Mouse (Mus musculus) embryonic fibroblast, embryonic 13.5 days (primary cell): ENCODE measurements at regions not wholly inside any gene's neighbourhood (a gene's known extent, or its start where the extent isn't known, plus 50 kb on each side); places are given as distances from the start of the nearest gene placed in this dataset.
A peak's percentile ranks its signal among the peaks of the same experiment; 100 is the strongest.

Experiments
- H3K27ac ChIP-seq: 2 replicates; pipeline ENCODE4 v1.5.1; 2012; ENCODE audit warnings: low read length, control low read depth, inconsistent platforms; ENCODE audit not compliant: insufficient read depth
- H3K4me1 ChIP-seq: 2 replicates; pipeline ENCODE4 v1.6.1; 2011; ENCODE audit warnings: low read length; ENCODE audit not compliant: control insufficient read depth, insufficient read depth
- H3K4me3 ChIP-seq: 2 replicates; pipeline ENCODE4 v1.5.1; 2011; ENCODE audit warnings: mild to moderate bottlenecking, control low read depth, low read length; ENCODE audit not compliant: insufficient read depth
- CTCF ChIP-seq: IDR thresholded peaks from 2 replicates; pipeline ENCODE4 v1.5.1; 2011; ENCODE audit warnings: mild to moderate bottlenecking, control low read depth, low read length, moderate library complexity, borderline replicate concordance; ENCODE audit not compliant: insufficient read depth
- POLR2A ChIP-seq: IDR thresholded peaks from 2 replicates; pipeline ENCODE4 v1.6.1; 2011; ENCODE audit warnings: low read depth, mild to moderate bottlenecking, control low read depth, low read length, moderate library complexity

DNA sequence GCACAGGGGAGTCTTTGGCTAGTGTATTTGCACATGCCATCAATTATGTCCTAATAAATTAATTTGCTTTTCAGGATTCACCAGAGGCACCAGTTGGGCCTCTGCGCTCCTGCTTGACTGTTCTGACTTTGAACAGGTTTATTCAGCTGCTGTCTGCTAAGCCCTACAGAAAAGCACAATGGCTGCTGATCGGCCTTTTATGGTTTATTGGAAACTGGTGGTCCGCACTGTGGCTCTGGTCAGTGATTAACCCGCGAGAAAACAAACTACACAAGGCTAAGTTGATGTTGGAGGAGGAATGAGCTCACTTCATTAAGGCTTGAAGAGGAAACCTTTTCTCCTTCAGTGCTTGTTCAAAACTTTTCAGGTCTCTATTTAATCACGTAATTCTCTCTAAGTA is 208.4 kb upstream of the Gpr101 start:
- H3K27ac ChIP-seq = no peak overlapping the region
- TF ChIP-seq CTCF (no peak), POLR2A (no peak)
- H3K4me1 ChIP-seq = no peaks in the 10 kb centered on the region
- H3K4me3 ChIP-seq = no peak overlapping the region

DNA sequence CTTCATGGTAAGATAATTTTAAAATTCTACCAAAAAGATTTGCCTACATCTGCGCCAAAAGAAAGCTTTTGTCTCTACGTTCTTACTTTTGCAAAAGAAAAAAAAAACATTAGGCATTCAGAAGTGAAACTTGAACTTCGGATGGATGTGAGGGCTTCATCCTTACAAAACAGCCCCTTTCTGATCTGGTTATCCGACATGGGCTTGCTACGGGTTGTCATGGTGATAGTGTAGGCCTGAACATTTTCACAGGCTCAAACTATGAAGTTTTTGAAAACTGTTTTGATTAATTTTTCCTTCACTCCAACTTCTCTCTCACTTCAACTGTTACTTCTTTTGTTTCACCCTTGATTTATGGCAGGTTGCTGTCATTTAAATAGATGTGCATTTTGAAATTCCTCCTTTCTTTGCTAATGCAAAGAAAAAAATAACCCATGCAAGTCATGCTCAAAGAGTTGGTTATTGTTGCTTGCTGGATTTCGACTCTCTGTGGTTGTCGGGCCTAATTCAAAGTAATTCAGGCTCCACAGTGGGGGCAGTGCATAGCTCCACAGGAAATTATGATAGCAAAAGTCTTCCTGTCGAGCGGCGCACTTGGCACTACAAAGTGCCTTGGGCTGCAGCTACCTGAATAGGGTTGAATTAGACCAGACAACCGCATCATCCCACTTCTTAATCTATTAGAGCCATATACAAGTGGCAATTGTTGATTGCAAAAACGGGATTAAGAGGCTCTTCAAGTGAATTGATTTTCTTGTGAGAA is 205.7 kb upstream of the Gpr101 start:
- H3K4me3 ChIP-seq = no peak overlapping the region
- TF ChIP-seq CTCF (no peak), POLR2A (no peak)
- no peaks in the 10 kb centered on the region for H3K4me1 ChIP-seq
- no peak overlapping the region for H3K27ac ChIP-seq

DNA sequence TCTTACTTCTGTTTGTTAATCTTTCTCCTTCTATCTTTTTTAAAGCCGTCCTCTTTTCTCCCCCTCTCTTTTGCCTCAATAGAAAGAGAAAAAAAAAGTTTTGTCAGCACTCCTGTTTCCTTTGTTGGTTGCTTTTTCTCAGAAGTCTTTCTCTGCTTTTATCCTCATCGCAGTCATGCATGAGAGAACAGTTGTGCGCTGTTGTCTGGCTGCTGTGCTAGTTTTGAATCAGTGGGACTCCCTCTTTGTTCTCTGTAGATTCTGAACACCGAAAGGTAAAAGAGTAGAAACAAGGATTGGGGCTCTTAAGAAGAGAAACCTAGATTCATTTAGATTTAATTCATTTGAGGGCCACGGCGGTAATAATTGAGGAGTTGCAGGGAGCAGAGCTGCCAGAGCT is 204.9 kb upstream of the Gpr101 start:
- TF ChIP-seq POLR2A (no peak), CTCF (no peak)
- Histone ChIP-seq H3K4me1 (no peaks in the 10 kb centered on the region), H3K4me3 (no peak overlapping the region), H3K27ac (no peak overlapping the region)

DNA sequence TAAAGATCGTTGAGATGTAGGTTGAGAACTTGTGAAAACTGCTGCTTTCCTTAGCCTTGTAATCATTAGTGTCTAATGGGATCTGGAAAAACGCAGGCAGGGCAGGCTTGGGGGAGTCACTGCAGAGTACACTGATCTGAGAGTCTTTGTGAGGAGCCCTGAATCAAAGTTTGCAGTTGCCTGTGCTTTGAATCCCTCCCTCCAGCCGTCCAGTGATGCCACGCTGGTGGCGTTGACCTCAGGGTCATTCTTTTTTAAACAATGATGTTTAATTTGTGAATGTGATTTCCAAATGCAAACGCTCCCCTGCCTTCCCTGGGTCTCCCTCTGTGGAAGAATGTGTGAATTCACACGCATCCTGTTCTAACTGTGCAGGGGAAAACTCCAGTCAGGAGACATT is 204.4 kb upstream of the Gpr101 start:
- no peak overlapping the region for H3K27ac ChIP-seq
- TF ChIP-seq CTCF = no peak
- TF ChIP-seq POLR2A = no peak
- H3K4me3 ChIP-seq = no peak overlapping the region
- no peaks in the 10 kb centered on the region for H3K4me1 ChIP-seq

DNA sequence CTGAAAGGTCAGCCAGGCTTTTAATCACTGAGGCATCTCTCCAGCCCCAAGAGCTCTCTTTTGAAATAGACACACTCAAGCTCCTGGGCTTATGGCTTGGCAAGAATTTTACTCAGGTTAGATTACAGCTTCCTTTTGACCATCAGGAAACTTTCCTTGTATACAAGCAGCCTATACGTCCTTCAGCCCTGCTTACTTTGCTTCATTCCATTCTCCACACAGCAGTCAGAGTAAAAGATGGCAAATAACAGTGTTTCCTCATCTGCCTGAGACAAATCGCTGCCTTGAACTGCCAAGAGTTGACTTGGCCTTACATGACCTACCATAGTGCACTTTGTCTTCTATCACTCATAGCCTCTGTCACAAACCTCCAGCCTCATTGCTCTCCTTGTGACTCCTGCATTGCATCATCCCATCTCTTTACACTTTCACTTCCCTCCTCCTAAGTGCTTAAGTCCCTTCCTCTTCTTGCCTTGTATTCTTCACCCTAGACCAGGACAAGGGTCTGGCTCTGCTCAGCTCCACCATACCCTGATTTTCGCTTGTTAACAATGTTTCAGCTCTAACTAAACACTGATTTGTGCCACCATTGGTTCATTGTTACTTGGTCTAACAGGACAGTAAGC is 203.2 kb upstream of the Gpr101 start:
- Histone ChIP-seq H3K27ac (no peak overlapping the region), H3K4me3 (no peak overlapping the region), H3K4me1 (no peaks in the 10 kb centered on the region)
- TF ChIP-seq CTCF (no peak), POLR2A (no peak)

DNA sequence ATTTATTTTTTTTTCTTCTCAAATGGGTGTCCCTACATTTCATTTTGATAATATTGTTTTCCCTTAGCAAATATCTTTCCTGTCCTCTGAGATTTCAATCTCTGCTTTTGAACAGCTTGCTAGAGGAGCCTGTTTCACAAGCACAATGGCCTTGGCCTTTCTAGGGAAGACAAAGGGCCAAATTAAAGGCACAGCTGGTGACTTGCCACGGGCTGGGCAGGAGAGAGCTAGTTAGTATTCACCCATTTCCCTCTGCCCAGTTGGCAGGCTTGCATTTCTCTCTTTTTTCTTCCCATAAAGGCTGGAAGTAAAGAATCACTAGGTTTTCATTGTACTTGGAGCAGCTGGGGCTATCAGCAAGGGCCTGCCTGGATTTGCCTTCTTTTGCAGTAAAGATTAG is 188.9 kb upstream of the Gpr101 start:
- no peak overlapping the region for H3K27ac ChIP-seq
- TF ChIP-seq POLR2A = no peak
- TF ChIP-seq CTCF = no peak
- no peaks in the 10 kb centered on the region for H3K4me1 ChIP-seq
- H3K4me3 ChIP-seq = no peak overlapping the region

DNA sequence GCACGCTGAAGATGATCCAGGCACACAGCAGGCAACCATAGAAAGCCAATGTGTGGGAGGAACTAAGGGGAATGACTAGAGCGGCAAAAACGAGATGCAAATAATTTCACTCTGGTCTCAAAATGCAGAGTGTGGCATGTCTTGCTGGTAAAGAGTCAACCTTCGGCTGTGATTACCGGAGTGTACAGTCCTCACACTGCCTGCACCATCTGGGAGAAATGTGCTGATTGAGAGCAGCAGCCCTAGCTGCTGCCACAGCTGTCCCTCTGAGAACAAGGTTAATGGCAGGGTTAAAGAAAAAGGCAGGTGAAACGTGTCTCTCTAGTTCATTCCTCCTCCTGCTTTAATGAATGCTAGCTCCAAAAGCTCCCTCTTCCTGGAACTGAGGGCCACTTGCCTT is 173.2 kb upstream of the Gpr101 start:
- Histone ChIP-seq H3K4me3 (no peak overlapping the region), H3K4me1 (no peaks in the 10 kb centered on the region), H3K27ac (no peak overlapping the region)
- TF ChIP-seq CTCF (no peak), POLR2A (no peak)

DNA sequence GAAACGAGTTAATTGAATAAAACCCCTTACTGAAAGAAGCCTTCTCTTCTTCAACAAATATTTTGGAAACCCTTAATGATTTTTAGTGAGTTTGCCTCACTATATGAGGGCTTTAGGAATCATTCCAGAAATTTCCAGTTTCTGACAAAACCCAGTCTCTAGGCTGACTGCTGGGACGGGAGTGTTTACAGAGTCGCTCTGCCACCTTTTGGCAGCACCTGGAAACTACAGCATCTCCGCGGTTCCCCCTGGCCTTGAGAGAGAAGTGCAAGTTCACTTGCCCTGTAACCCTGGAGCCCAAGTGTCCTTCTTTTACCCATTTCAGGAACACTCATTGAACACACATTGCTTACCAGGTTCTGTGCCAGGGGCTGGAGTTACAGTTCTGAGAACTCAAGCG is 171.4 kb upstream of the Gpr101 start:
- Histone ChIP-seq H3K4me3 (no peak overlapping the region), H3K4me1 (no peaks in the 10 kb centered on the region), H3K27ac (no peak overlapping the region)
- peak; percentile 50; the same call in 1 of the 2 replicates for TF ChIP-seq CTCF
- TF ChIP-seq POLR2A = no peak

DNA sequence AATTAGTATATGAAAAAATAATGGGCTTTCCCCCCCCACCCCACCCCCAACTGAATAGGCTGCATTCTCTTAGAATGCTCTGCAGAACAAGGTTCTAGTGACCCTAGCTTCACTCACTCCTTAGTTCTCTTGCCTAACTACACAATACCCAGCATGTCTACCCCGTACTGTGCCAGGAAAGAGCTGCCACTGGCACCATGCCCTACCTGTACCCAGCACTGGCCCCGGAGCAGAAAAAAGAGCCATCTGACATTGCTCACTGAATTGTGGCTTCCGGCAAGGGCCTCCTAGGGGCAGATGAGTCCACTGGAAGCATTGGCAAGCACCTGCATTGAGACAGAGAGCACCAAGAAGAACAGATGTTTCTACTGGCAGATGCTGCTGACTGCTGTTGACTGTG is 156.0 kb upstream of the Gpr101 start:
- H3K27ac ChIP-seq = no peak overlapping the region

DNA sequence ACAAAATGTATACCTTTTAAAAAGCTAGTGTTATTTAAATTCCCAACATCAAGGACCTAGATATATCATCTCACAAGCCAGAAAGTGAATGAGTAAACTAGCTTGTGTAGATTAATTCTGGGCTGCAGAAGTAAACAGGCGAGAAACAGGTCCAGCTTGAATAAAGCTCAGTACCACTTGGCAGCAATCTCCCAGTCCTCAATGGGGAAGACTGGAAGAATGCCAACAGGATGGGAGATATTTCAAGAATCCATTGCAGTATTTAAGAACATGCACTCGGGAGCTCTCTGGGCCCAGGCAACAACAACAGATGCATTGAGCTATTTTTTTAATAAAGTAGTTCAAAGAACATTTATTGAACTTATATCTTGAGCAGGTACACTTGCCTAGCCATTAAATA is 152.5 kb upstream of the Gpr101 start:
- TF ChIP-seq CTCF (no peak), POLR2A (no peak)
- H3K27ac ChIP-seq = no peak overlapping the region
- H3K4me3 ChIP-seq = no peak overlapping the region
- H3K4me1 ChIP-seq = no peaks in the 10 kb centered on the region

More for the DNA sequence above, 156.0 kb upstream of the Gpr101 start:
- H3K4me1 ChIP-seq = no peaks in the 10 kb centered on the region
- no peak overlapping the region for H3K4me3 ChIP-seq
- no peak for TF ChIP-seq CTCF
- no peak for TF ChIP-seq POLR2A
